Mouse (Mus musculus) brain, embryonic 14.5 days (tissue): ENCODE data around the gene Tmem259. TPM values are rescaled to one million over a fixed set of nuclear protein-coding genes. Genes with fewer than 3 reads are reported as not detected.
A peak's percentile ranks its signal among the peaks of the same experiment; 100 is the strongest.

Experiments
- DNase-seq: peaks from one replicate; pipeline ENCODE4 v3.0.0-alpha.2; 2011; ENCODE audit warnings: low read depth
- CTCF ChIP-seq: fragments of 200-500 bp; IDR thresholded peaks from 2 replicates; pipeline ENCODE4 v1.5.1; 2012; ENCODE audit warnings: inconsistent platforms, mild to moderate bottlenecking, moderate library complexity, borderline replicate concordance; ENCODE audit not compliant: insufficient read depth, insufficient read length; ENCODE audit errors: extremely low read depth
- POLR2A ChIP-seq: fragments of 200-500 bp; IDR thresholded peaks from 2 replicates; pipeline ENCODE4 v1.6.1; 2012; ENCODE audit warnings: mild to moderate bottlenecking, inconsistent platforms, borderline replicate concordance; ENCODE audit not compliant: poor library complexity, insufficient read depth, insufficient read length, severe bottlenecking; ENCODE audit errors: extremely low read depth
- polyA plus RNA-seq: library from polyadenylated mRNA; depleted of rRNA; stranded (reverse); fragments of >200 nt; gene quantifications from 2 replicates; pipeline ENCODE4 v1.2.3, GENCODE M21; 2012

The Tmem259 gene
- polyA plus RNA-seq, 1 experiment = 221 TPM

DNA sequence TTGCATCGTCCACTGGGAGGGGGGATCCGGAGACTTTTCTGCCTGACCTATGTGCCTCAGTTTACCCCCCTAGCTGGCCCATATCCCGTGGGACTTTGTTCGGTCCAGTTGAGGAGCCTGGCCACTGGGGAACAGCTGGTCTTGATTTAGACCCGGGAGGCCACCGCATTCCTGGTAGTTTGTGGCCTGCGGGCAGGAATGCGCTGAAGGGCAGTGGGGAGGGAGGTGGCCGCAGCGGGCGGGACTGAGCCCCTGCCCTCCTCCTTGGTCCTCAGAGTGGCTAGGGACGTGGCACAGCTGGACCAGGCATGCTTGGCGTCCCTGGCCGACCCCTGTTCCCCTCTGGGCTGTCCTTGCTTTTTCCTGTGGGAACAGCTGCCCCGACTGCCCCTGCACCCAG, 5.7 kb upstream of the Tmem259 start:
- TF ChIP-seq CTCF (no peak), POLR2A (no peak)
- no peak for DNase-seq

GRCm38 (mm10) chr10:79989272-79989786, 5.2 kb upstream of the Tmem259 start:
- TF ChIP-seq POLR2A (no peak), CTCF (no peak)
- DNase-seq = no peak

DNA sequence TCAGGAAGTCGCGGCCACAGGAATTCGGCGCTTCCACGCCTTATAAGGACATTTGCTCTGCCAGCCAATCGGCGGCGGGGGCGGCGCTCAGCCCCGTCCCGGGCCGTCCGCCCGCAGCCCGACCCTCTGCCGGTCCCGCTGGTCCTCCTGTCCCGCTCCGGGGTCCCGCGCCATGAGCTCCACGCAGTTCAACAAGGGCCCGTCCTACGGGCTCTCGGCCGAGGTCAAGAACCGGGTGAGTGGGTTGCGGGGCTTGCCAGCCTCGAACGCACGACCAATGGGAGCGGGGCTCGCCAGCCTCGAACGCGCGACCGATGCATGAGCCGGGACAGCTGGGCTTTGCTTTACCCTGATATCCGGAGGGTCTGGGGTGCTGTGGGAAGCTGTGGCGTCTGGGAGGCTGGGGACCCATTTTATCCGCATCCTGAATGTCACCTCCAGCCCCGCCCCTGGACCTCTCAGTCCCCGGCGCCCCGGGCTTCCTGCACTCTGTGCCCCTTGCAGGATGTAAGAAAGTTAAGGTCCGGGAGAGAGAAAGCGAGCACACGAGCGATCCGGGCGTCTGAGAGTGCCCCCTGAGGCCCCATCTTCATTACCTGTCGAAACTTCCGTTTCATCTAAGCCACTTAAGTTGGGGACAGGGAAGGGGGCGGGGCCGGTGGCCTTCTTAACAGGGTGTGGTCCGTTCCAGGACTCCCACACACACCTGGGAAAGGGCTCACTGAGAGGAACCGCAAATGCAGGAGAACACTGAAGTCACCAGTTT, 4.6 kb upstream of the Tmem259 start, which contains the start of gene Cnn2:
Gene Cnn2, plus strand, starts transcription at position 79 of the 766 bp plus-strand sequence.
- TF ChIP-seq POLR2A (no peak), CTCF (no peak)
- peak; percentile 24 for DNase-seq

GRCm38 (mm10) chr10:79987771-79988505, 3.8 kb upstream of the Tmem259 start:
- TF ChIP-seq CTCF (no peak), POLR2A (no peak)
- no peak for DNase-seq

GRCm38 (mm10) chr10:79986963-79987362, 2.8 kb upstream of the Tmem259 start:
- DNase-seq = peak; percentile 80
- TF ChIP-seq CTCF (peak; percentile 78), POLR2A (no peak)

GRCm38 (mm10) chr10:79986232-79986878, 2.2 kb upstream of the Tmem259 start:
- TF ChIP-seq CTCF (no peak), POLR2A (no peak)
- no peak for DNase-seq

GRCm38 (mm10) chr10:79985334-79986231, 1.5 kb upstream of the Tmem259 start:
- peak; percentile 76 for DNase-seq
- no peak for TF ChIP-seq CTCF
- TF ChIP-seq POLR2A = no peak

DNA sequence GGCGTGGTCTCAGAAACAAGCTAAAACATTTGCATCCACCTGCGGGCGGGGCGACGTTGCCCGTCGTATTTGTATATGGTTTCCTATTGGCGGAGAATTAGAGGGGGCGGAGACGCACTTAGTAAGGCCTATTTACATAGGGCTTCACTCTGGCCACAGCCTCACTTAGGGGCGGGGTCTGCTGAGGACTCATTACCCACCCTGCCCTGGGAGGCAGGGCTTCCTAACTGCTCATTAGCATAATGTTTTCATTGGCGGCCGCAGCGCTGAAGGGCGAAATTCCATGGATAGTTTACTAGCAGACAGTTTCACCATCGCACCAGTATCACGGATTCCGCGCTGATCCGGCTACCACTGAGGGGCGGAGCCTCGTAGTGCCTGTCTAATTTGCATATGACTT, 741 bp upstream of the Tmem259 start:
- no peak for TF ChIP-seq CTCF
- TF ChIP-seq POLR2A = no peak
- peak; percentile 100 for DNase-seq

- DNase-seq = peak; percentile 64
- no peak for TF ChIP-seq CTCF
- no peak for TF ChIP-seq POLR2A
Observed at GRCm38 (mm10) chr10:79983670-79984069, 460 bp downstream of the Tmem259 start.

GRCm38 (mm10) chr10:79983205-79983604, 925 bp downstream of the Tmem259 start:
- no peak for DNase-seq
- TF ChIP-seq CTCF (no peak), POLR2A (no peak)

DNA sequence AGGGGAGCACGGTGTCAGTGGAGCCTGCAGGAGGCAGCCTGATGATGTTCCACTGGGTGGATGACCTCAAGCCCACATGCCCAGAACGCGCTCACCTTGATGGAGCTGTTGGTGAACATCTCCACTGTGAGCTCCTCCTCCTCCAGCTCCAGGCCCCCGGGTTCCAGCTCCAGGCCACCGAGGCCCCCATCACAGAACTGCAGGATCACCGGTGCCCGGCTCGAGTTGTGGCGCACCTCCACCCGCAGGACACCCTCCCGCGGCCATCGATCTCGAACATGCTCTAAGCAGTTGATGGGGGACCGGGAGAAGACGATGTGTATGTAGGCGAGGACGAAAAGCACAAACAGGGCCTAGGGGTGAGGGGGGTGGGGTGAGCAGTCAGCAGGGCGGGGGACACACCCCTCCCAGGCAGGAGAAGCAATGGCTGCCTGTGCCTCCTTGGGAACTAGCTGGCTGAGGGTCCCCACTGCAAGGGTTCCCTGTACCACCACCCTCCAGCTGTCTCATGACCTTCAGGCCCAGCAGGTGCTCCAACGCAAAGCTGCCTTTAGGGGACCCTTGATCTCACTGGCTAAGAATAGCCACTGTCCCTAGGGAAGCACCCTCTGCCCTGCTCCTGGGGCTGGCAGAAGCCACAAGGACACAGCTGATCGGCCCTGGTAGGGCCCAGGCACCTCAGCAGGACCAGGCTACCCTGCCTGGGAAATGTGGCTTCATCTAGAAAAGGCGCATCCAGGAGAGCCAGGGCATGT, 4.6 kb downstream of the Tmem259 start:
- DNase-seq = no peak
- TF ChIP-seq CTCF = no peak
- TF ChIP-seq POLR2A = no peak

DNA sequence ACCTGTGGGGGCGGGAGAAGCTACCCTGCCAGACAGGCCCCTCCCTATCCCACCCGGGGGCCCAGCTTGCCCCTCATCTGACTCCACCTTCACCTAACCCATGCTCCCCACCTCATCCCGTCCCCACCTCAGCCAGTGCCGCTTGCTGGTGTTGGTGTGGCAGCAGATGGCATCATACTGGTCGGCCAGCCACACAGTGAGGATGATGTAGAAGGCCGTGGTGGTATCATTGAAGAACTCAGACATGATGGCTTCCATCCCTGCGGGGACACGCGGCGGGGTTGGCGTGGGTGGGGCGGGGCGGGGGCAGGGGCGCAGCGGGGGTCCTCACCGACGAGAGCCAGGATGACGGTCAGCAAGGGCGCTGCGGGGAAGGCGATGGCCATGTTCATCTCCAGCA, 6.1 kb downstream of the Tmem259 start:
- DNase-seq = no peak

GRCm38 (mm10) chr10:79977324-79977723, 6.8 kb downstream of the Tmem259 start:
- no peak for DNase-seq
- TF ChIP-seq POLR2A (no peak), CTCF (no peak)

More for the DNA sequence above, 6.1 kb downstream of the Tmem259 start:
- TF ChIP-seq POLR2A (no peak), CTCF (no peak)
